Mouse (Mus musculus) stomach, postnatal 0 days (tissue): ENCODE results near the gene Mrpl45.
"Not testable (repeated sequence)": the region's sequence is repeated elsewhere in the genome, so short reads cannot be mapped to it uniquely, and the experiment has no call there.

Experiments used
- CTCF ChIP-seq: IDR thresholded peaks from 2 replicates; pipeline ENCODE4 v1.5.1; 2016; ENCODE audit warnings: antibody characterized with exemption, low read depth, mild to moderate bottlenecking, moderate library complexity
- EP300 ChIP-seq: optimal IDR thresholded peaks from 2 replicates; pipeline ENCODE3; 2016; ENCODE audit warnings: antibody characterized with exemption

DNA sequence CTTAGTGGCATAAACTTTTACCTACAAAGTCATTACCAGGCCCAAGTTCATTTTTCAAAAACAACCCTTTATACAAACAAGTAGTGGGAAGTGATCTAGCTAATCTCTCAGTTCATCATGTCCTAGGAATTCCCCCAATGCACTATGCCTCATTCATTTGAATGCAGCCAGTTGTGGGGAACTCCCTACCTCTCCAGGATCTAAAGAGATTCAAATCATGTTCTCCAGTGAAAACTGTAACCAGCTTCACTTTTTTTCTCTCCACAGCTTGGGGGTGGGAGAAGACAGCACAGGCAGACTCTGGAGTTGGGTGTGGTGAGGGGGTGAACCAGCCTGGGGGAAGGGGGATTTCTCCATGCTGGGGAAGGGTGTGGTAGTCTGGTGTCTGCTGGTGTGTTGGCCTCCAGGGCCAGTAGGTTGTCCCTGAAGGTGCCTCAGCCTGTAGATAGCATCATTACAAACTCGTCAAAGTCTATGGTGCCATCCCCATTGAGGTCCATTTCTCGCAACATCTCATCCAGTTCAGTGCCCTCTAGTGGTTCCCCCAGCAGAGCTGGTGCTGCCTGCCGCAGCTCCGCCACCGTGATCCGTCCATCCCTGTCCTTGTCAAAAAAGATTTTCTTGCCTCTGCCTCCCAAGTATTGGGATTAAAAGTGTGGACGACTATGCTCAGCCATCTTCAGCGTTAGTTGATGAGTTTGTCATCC, 6.5 kb downstream of the Mrpl45 start:
- TF ChIP-seq CTCF, EP300: not testable (repeated sequence)
